ENCODE assay signal across 28 mouse cellular contexts in genomic region chr6:71962119-71962518, GRCm38 (mm10). TPM values are rescaled to one million over a fixed set of nuclear protein-coding genes. Genes with fewer than 3 reads are reported as not detected.
DNase-seq lines count a peak whose midpoint lies in the region; ATAC-seq and TF ChIP-seq lines count a peak whose summit lies in the region.
"Had no signal": no experiment of that assay in that cellular context is flagged by ENCODE, and none has a peak within 500 bp of the region (broad histone marks: within the 10 kb centered on the region; RNA-seq: fewer than 3 reads in every experiment).

No protein-coding gene starts in this region.

- ATAC-seq in granulocyte monocyte progenitor cell, adult 5-6 weeks (replicated peaks; ENCODE audit: poor library complexity, severe bottlenecking) = peak; percentile 60
- ATAC-seq in megakaryocyte, adult 5-6 weeks (ENCODE audit: poor library complexity, severe bottlenecking) = peak; percentile 50
- ATAC-seq: forebrain, embryonic 14.5 days; intestine, embryonic 15.5 days; midbrain, embryonic 15.5 days had no signal

- H3K36me3 ChIP-seq in testis, adult 2 months (ENCODE audit: control insufficient read depth, insufficient read depth, low read length) = peaks cover 2% of the 10 kb centered on the region; the same call in 1 of the 2 replicates

- H3K27ac ChIP-seq in testis, adult 2 months (ENCODE audit: control insufficient read depth, insufficient read depth, low read depth, low read length) = no peak overlapping the region
- H3K27ac ChIP-seq: embryonic facial prominence, embryonic 13.5 days; heart, embryonic 13.5 days; hindbrain, embryonic 13.5 days; intestine, embryonic 15.5 days; layer of hippocampus, adult 2 months; liver, embryonic 15.5 days; midbrain, embryonic 15.5 days; neural tube, embryonic 15.5 days had no signal

- DNase-seq in testis, postnatal 14 days (ENCODE audit: low spot score) = no peak
- no peak for DNase-seq in lung, postnatal 14 days
- no peak for DNase-seq in T-cell, adult 2 months (ENCODE audit: low spot score)
- no peak for DNase-seq in urinary bladder, postnatal 36 days (ENCODE audit: low spot score in 2 of 2)
- DNase-seq: adrenal gland, postnatal 10 days; B cell, adult 2 months; cerebellum, adult 2 months; cerebellum, postnatal 25 days; embryo, embryonic 11 days; gastrocnemius, postnatal 10 days; heart, postnatal 14 days; kidney, adult 8-10 months; kidney, postnatal 14 days; layer of hippocampus, postnatal 36 days had no signal

- H3K27me3 ChIP-seq in testis, adult 2 months (ENCODE audit: control insufficient read depth, insufficient read depth, low read length) = no peaks in the 10 kb centered on the region
- H3K27me3 ChIP-seq: embryonic facial prominence, embryonic 13.5 days; heart, embryonic 13.5 days; hindbrain, embryonic 13.5 days; intestine, embryonic 15.5 days; liver, embryonic 15.5 days; midbrain, embryonic 15.5 days; neural tube, embryonic 15.5 days had no signal

- no peak for TF ChIP-seq CTCF in testis, adult 2 months (IDR thresholded peaks at IDR 0.05; ENCODE audit: control insufficient read depth, insufficient read depth, insufficient replicate concordance, low read depth, low read length)

- peak overlapping the region; percentile 49 for H3K4me3 ChIP-seq in testis, adult 2 months (ENCODE audit: control insufficient read depth, low read depth, low read length)
- H3K4me3 ChIP-seq: embryonic facial prominence, embryonic 13.5 days; erythroblast, embryonic 14.5 days; heart, embryonic 13.5 days; hindbrain, embryonic 13.5 days; intestine, embryonic 15.5 days; layer of hippocampus, adult 2 months; liver, embryonic 15.5 days; midbrain, embryonic 15.5 days; myocyte; neural tube, embryonic 15.5 days had no signal

- no peak for TF ChIP-seq POLR2A in testis, adult 2 months (IDR thresholded peaks at IDR 0.05; ENCODE audit: control insufficient read depth, low read depth, low read length)

- no peaks in the 10 kb centered on the region for H3K4me1 ChIP-seq in testis, adult 2 months (ENCODE audit: control insufficient read depth, insufficient read depth, low read length)
- H3K4me1 ChIP-seq: heart, embryonic 13.5 days; hindbrain, embryonic 13.5 days; intestine, embryonic 15.5 days; midbrain, embryonic 15.5 days; neural tube, embryonic 15.5 days had no signal

RNA-seq across cellular contexts. Expression of gene Polr1a, which starts 53.3 kb away (rescaled TPM):
- 15.0 and 15.9 TPM in 2 replicates for polyA plus RNA-seq in testis, adult 2 months (2012; rRNA removed)
- total RNA-seq in granulocyte monocyte progenitor cell, adult 5-6 weeks (2014; fragmentation: Nextera tagmentation) = 40.1 and 78.8 TPM in 2 replicates
- 83.1 and 91.6 TPM in 2 replicates for total RNA-seq in granulocyte monocyte progenitor cell, adult 5-6 weeks (2017)
- 17.3 and 20.6 TPM in 2 replicates for total RNA-seq in megakaryocyte, adult 5-6 weeks (2015)
- total RNA-seq in megakaryocyte, adult 5-6 weeks (2017) = 32.2 and 52.7 TPM in 2 replicates

RNA-seq across cellular contexts. Expression of gene Ptcd3, which starts 53.6 kb away (rescaled TPM):
- polyA plus RNA-seq in testis, adult 2 months (2012; rRNA removed) = 14.3 and 17.5 TPM in 2 replicates
- total RNA-seq in granulocyte monocyte progenitor cell, adult 5-6 weeks (2014; fragmentation: Nextera tagmentation) = 113 and 134 TPM in 2 replicates
- total RNA-seq in granulocyte monocyte progenitor cell, adult 5-6 weeks (2017) = 153 and 171 TPM in 2 replicates
- total RNA-seq in megakaryocyte, adult 5-6 weeks (2015) = 49.9 and 52.8 TPM in 2 replicates
- total RNA-seq in megakaryocyte, adult 5-6 weeks (2017) = 63.1 and 72.9 TPM in 2 replicates
